Mouse (Mus musculus): ENCODE measurements at regions not wholly inside any gene's neighbourhood (a gene's known extent, or its start where the extent isn't known, plus 50 kb on each side); places are given as distances from the start of the nearest gene placed in this dataset.
"Not testable (repeated sequence)": the region's sequence is repeated elsewhere in the genome, so short reads cannot be mapped to it uniquely, and the experiment has no call there.

- no peaks in the 10 kb centered on the region for H3K9me3 ChIP-seq
- ATAC-seq (ENCODE audit: extremely low read depth, insufficient number of reproducible peaks, low FRiP score, low TSS enrichment): no peak
- no peak overlapping the region for H3K4me2 ChIP-seq
- H3K36me3 ChIP-seq: no peaks in the 10 kb centered on the region
- H3K27ac ChIP-seq (replicated peaks): no peak overlapping the region
- H3K4me1 ChIP-seq: no peaks in the 10 kb centered on the region
- no peak overlapping the region for H3K4me3 ChIP-seq
- no peaks in the 10 kb centered on the region for H3K27me3 ChIP-seq (replicated peaks)
- no peak overlapping the region for H3K9ac ChIP-seq
- 54% methylated on average over 2 of the region's 2 CpGs for WGBS
These were observed 143.7 kb upstream of the Gm10306 start for GRCm38 (mm10) chr4:94412661-94413060.

GRCm38 (mm10) chr4:94425525-94425924 lies 130.8 kb upstream of the Gm10306 start:
- H3K27me3 ChIP-seq (replicated peaks); H3K9ac ChIP-seq; H3K27ac ChIP-seq (replicated peaks); H3K4me3 ChIP-seq; H3K4me1 ChIP-seq; H3K36me3 ChIP-seq; H3K9me3 ChIP-seq; ATAC-seq (ENCODE audit: extremely low read depth, insufficient number of reproducible peaks, low FRiP score, low TSS enrichment); H3K4me2 ChIP-seq: not testable (repeated sequence)
- 56% methylated on average over 10 of the region's 10 CpGs for WGBS

- no peak overlapping the region for H3K4me3 ChIP-seq
- no peak overlapping the region for H3K27ac ChIP-seq (replicated peaks)
- WGBS: 84% methylated on average over 5 of the region's 5 CpGs
- ATAC-seq (ENCODE audit: extremely low read depth, insufficient number of reproducible peaks, low FRiP score, low TSS enrichment): no peak
- H3K4me1 ChIP-seq: no peaks in the 10 kb centered on the region
- no peaks in the 10 kb centered on the region for H3K36me3 ChIP-seq
- H3K9ac ChIP-seq: no peak overlapping the region
- H3K27me3 ChIP-seq (replicated peaks): no peaks in the 10 kb centered on the region
- peaks cover 16% of the 10 kb centered on the region for H3K9me3 ChIP-seq
- H3K4me2 ChIP-seq: no peak overlapping the region
These were observed 128.8 kb upstream of the Gm10306 start for GRCm38 (mm10) chr4:94427581-94427980.

GRCm38 (mm10) chr4:94432005-94432404 lies 124.3 kb upstream of the Gm10306 start:
- no peak overlapping the region for H3K4me2 ChIP-seq
- no peaks in the 10 kb centered on the region for H3K4me1 ChIP-seq
- H3K4me3 ChIP-seq: no peak overlapping the region
- no peak overlapping the region for H3K9ac ChIP-seq
- H3K9me3 ChIP-seq: peaks cover 16% of the 10 kb centered on the region
- no peaks in the 10 kb centered on the region for H3K27me3 ChIP-seq (replicated peaks)
- H3K27ac ChIP-seq (replicated peaks): no peak overlapping the region
- H3K36me3 ChIP-seq: no peaks in the 10 kb centered on the region
- no peak for ATAC-seq (ENCODE audit: extremely low read depth, insufficient number of reproducible peaks, low FRiP score, low TSS enrichment)
- 66% methylated on average over 3 of the region's 3 CpGs for WGBS

- H3K4me3 ChIP-seq: no peak overlapping the region
- no peak overlapping the region for H3K27ac ChIP-seq (replicated peaks)
- no peaks in the 10 kb centered on the region for H3K36me3 ChIP-seq
- H3K4me1 ChIP-seq: no peaks in the 10 kb centered on the region
- H3K9me3 ChIP-seq: no peaks in the 10 kb centered on the region
- WGBS: 46% methylated on average over 10 of the region's 10 CpGs
- H3K27me3 ChIP-seq (replicated peaks): no peaks in the 10 kb centered on the region
- H3K9ac ChIP-seq: no peak overlapping the region
- ATAC-seq (ENCODE audit: extremely low read depth, insufficient number of reproducible peaks, low FRiP score, low TSS enrichment): no peak
- no peak overlapping the region for H3K4me2 ChIP-seq
These were observed 118.5 kb upstream of the Gm10306 start for GRCm38 (mm10) chr4:94437717-94438435.

GRCm38 (mm10) chr4:94439159-94439836 lies 117.0 kb upstream of the Gm10306 start:
- no peaks in the 10 kb centered on the region for H3K36me3 ChIP-seq
- H3K27me3 ChIP-seq (replicated peaks): no peaks in the 10 kb centered on the region
- no peak for ATAC-seq (ENCODE audit: extremely low read depth, insufficient number of reproducible peaks, low FRiP score, low TSS enrichment)
- H3K27ac ChIP-seq (replicated peaks): no peak overlapping the region
- no peak overlapping the region for H3K4me2 ChIP-seq
- H3K9ac ChIP-seq: no peak overlapping the region
- H3K4me1 ChIP-seq: no peaks in the 10 kb centered on the region
- no peak overlapping the region for H3K4me3 ChIP-seq
- no peaks in the 10 kb centered on the region for H3K9me3 ChIP-seq
- 66% methylated on average over 6 of the region's 6 CpGs for WGBS

- H3K27me3 ChIP-seq (replicated peaks): no peaks in the 10 kb centered on the region
- ATAC-seq (ENCODE audit: extremely low read depth, insufficient number of reproducible peaks, low FRiP score, low TSS enrichment): no peak
- no peak overlapping the region for H3K9ac ChIP-seq
- H3K4me1 ChIP-seq: no peaks in the 10 kb centered on the region
- WGBS: 57% methylated on average over 4 of the region's 4 CpGs
- no peak overlapping the region for H3K4me2 ChIP-seq
- no peaks in the 10 kb centered on the region for H3K36me3 ChIP-seq
- H3K9me3 ChIP-seq: no peaks in the 10 kb centered on the region
- no peak overlapping the region for H3K4me3 ChIP-seq
- no peak overlapping the region for H3K27ac ChIP-seq (replicated peaks)
These were observed 109.7 kb upstream of the Gm10306 start for GRCm38 (mm10) chr4:94446604-94447003.

Measured in heart, embryonic 13.5 days (tissue).